Mouse (Mus musculus) heart, embryonic 16.5 days (tissue): ENCODE results near the gene Antxr2. TPM values are rescaled to one million over a fixed set of nuclear protein-coding genes. Genes with fewer than 3 reads are reported as not detected.

Experiments used
- ATAC-seq: fragments of 200-750 bp; cut with Nextera tagmentation; replicated peaks from 2 replicates; pipeline ENCODE4 v1.8.0; 2017; ENCODE audit warnings: moderate number of reproducible peaks; ENCODE audit not compliant: insufficient read depth, low FRiP score; ENCODE audit errors: extremely low read depth
- H3K27ac ChIP-seq: fragments of 300-500 bp; sonication (generic); 2 replicates; pipeline ENCODE4 v1.5.1; 2014; ENCODE audit warnings: mild to moderate bottlenecking, low read length, control low read depth, moderate library complexity
- H3K27me3 ChIP-seq: fragments of 300-500 bp; sonication (generic); 2 replicates; pipeline ENCODE4 v1.6.1; 2014; ENCODE audit warnings: low read length, mixed read lengths; ENCODE audit not compliant: control insufficient read depth, insufficient read depth
- H3K36me3 ChIP-seq: fragments of 300-500 bp; sonication (generic); 2 replicates; pipeline ENCODE4 v1.6.1; 2014; ENCODE audit not compliant: control insufficient read depth, insufficient read depth
- H3K4me1 ChIP-seq: fragments of 300-500 bp; sonication (generic); 2 replicates; pipeline ENCODE4 v1.6.1; 2014; ENCODE audit warnings: low read length, mixed read lengths; ENCODE audit not compliant: control insufficient read depth, insufficient read depth
- H3K4me2 ChIP-seq: fragments of 300-500 bp; sonication (generic); 2 replicates; pipeline ENCODE4 v1.6.1; 2014; ENCODE audit warnings: low read depth, mild to moderate bottlenecking, control low read depth, low read length
- H3K4me3 ChIP-seq: fragments of 300-500 bp; sonication (generic); 2 replicates; pipeline ENCODE4 v1.5.1; 2014; ENCODE audit warnings: mild to moderate bottlenecking, control low read depth, low read length
- H3K9ac ChIP-seq: fragments of 300-500 bp; sonication (generic); 2 replicates; pipeline ENCODE4 v1.6.1; 2014; ENCODE audit warnings: low read length, control low read depth
- H3K9me3 ChIP-seq: fragments of 300-500 bp; sonication (generic); replicated peaks from 2 replicates; pipeline ENCODE4 v1.6.1; 2016; ENCODE audit warnings: low read length; ENCODE audit not compliant: control insufficient read depth
- WGBS: fragments of 180-500 bp; shearing (Covaris S2); extraction: QIAGEN DNeasy Blood & Tissue Kit; methylation state at CpG from one replicate; pipeline ENCODE4 v1.1.7; 2014; 5-methylcytosine and 5-hydroxymethylcytosine counted together
- polyA plus RNA-seq: library from polyadenylated mRNA; unstranded; fragments of >200 nt; fragmentation: Nextera tagmentation; extraction: Ambion mirVana; gene quantifications from 2 replicates; pipeline ENCODE4 v1.2.1, GENCODE M21; 2015

Gene Antxr2
- polyA plus RNA-seq, 1 experiment from 2014 or later: 58.2 TPM

DNA sequence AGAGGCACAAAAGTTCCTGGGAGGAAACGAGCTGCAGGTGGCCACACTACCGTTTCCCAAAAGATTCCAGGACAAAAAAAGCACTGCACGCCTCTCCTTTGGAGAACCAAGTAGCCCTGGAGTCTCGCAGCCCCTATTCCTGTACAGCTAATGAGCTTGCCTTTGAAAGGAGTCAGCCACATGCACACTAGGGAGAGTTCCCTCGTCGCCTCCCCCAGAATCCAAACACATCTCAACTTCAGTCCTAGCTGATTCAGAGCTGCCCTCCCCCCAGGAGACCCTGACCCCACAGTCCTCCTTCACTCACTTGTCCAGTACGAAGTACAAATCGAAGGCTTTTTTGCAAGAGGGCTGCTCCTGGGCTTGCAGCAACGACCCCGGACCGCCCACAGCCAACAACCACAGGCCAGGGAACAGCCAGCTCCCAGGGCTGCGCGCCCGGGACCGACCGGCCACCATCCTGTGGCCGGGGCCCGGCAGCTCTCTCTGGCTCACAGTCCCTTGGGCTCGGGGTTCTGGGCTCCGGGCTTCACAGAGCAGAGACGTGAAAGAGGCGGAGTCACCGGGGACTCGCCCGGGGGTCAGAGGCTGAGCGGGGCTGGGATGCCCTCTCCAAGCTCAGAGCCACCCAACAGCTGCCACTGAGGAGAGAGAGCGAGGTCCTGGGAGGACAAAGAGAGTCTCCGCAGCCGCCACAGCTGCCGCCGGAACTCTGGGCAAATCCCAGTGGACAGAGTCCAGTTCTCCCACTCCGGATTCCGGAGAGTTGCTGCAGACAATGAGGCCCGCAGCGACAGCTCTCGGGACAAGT lies 547 bp downstream of the Antxr2 start:
- ATAC-seq: peak; percentile 82
- peak overlapping the region; percentile 92 for H3K4me3 ChIP-seq
- WGBS: under 1% methylated on average over 35 of the region's 36 CpGs
- H3K27ac ChIP-seq: peak overlapping the region; percentile 98
- H3K9me3 ChIP-seq: no peaks in the 10 kb centered on the region
- peaks cover 13% of the 10 kb centered on the region for H3K36me3 ChIP-seq
- H3K4me1 ChIP-seq: peaks cover 7% of the 10 kb centered on the region
- H3K27me3 ChIP-seq: no peaks in the 10 kb centered on the region
- peak overlapping the region; percentile 96 for H3K9ac ChIP-seq
- peak overlapping the region; percentile 82 for H3K4me2 ChIP-seq

DNA sequence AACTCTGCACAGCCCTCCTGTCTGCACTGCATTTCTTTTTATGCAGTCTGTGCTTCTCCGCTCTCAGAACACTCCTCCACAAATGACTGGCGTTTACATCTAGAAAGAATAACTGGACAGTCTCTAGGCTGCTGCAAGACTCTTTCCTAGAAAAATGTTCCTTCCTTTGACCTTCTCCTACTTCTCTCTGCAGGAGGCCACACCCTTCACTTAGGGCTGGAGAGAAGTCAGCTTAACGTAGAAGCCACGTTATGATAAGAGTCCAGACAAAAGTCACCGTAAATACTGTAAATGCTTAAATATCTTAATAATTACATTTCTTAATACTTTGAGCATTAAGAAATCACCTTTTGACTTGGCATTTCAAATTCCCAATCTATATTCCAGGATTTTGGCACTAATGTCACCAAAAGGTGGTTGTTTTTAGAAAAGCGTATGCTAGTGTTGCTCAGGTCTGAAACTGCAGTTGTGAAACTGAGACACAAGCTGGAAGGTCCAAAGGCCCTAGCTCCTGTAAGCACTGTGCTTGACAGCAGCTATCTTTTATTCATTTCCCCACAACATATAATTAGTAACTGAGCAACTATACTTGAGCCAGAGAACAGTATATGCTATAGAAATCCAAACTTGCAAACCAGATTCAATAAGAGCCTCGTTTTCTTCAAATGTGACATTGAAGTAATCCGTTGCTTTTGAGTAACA lies 3.0 kb downstream of the Antxr2 start:
- H3K27me3 ChIP-seq: no peaks in the 10 kb centered on the region
- peak overlapping the region; percentile 66 for H3K9ac ChIP-seq
- 32% methylated on average over 8 of the region's 8 CpGs for WGBS
- H3K4me2 ChIP-seq: peak overlapping the region; percentile 82
- no peaks in the 10 kb centered on the region for H3K9me3 ChIP-seq
- H3K36me3 ChIP-seq: peaks cover 20% of the 10 kb centered on the region
- H3K4me3 ChIP-seq: peak overlapping the region; percentile 92
- H3K27ac ChIP-seq: peak overlapping the region; percentile 89
- H3K4me1 ChIP-seq: peaks cover 7% of the 10 kb centered on the region
- ATAC-seq: no peak

DNA sequence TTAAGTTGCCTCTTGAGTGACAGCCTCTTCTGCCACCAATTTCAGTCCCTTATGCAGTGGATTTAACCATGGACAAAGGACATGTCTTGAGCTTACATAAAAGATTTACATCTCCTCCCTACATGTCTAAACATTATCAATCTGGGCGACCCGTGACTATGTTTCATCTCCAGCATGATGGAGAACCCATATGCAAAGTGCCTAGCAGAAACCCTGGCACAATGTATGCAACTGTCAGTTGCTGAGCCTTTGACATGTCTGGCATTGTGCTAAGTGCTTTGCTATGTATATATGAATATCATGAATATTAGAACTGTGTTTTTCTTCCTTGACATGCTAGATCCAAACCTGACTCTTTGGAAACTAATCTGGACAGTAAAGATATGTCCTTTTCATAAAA lies 4.9 kb downstream of the Antxr2 start:
- no peaks in the 10 kb centered on the region for H3K9me3 ChIP-seq
- H3K4me1 ChIP-seq: peaks cover 5% of the 10 kb centered on the region
- H3K4me2 ChIP-seq: no peak overlapping the region
- H3K27ac ChIP-seq: no peak overlapping the region
- no peaks in the 10 kb centered on the region for H3K27me3 ChIP-seq
- 91% methylated on average over 2 of the region's 2 CpGs for WGBS
- no peak overlapping the region for H3K9ac ChIP-seq
- H3K4me3 ChIP-seq: no peak overlapping the region
- peaks cover 20% of the 10 kb centered on the region for H3K36me3 ChIP-seq
- ATAC-seq: no peak

- no peak for ATAC-seq
- peaks cover 30% of the 10 kb centered on the region for H3K36me3 ChIP-seq
- WGBS: 92% methylated on average over 2 of the region's 2 CpGs
These were observed 6.3 kb downstream of the Antxr2 start for GRCm38 (mm10) chr5:98024545-98024944.

GRCm38 (mm10) chr5:98021518-98021917 lies 9.3 kb downstream of the Antxr2 start:
- H3K36me3 ChIP-seq: peaks cover 27% of the 10 kb centered on the region
- WGBS: 93% methylated on average over 4 of the region's 4 CpGs

More at GRCm38 (mm10) chr5:98024545-98024944, 6.3 kb downstream of the Antxr2 start:
- H3K4me2 ChIP-seq: no peak overlapping the region
- no peaks in the 10 kb centered on the region for H3K9me3 ChIP-seq
- H3K4me3 ChIP-seq: no peak overlapping the region
- H3K27ac ChIP-seq: no peak overlapping the region
- H3K27me3 ChIP-seq: no peaks in the 10 kb centered on the region
- H3K9ac ChIP-seq: no peak overlapping the region
- H3K4me1 ChIP-seq: peaks cover 5% of the 10 kb centered on the region

DNA sequence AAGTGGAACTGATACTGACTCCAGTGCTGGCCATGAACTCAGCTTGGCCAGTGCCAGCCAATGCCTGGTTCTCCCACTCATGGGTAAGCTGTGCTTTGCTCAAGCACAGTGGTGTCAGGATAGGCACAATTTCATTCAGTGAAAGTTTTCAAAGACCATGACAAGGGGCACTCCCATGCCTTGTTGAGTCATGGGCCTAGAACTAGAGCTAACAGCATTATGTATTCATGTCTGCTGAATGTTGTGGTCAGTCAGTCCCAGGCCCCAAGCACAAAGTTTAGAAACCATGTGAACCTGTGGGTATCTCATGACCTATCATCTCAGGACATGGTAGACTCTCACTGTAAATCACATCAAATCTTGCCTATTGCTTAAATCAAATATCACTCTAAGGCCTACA lies 10.2 kb downstream of the Antxr2 start:
- Histone ChIP-seq H3K27ac (no peak overlapping the region), H3K36me3 (peaks cover 23% of the 10 kb centered on the region), H3K9ac (no peak overlapping the region), H3K27me3 (no peaks in the 10 kb centered on the region), H3K4me2 (no peak overlapping the region), H3K9me3 (no peaks in the 10 kb centered on the region), H3K4me1 (peaks cover 20% of the 10 kb centered on the region), H3K4me3 (no peak overlapping the region)
- no peak for ATAC-seq

More at GRCm38 (mm10) chr5:98021518-98021917, 9.3 kb downstream of the Antxr2 start:
- Histone ChIP-seq H3K9ac (no peak overlapping the region), H3K9me3 (no peaks in the 10 kb centered on the region), H3K27ac (no peak overlapping the region), H3K4me3 (no peak overlapping the region), H3K4me1 (peaks cover 16% of the 10 kb centered on the region), H3K27me3 (no peaks in the 10 kb centered on the region), H3K4me2 (no peak overlapping the region)
- no peak for ATAC-seq

GRCm38 (mm10) chr5:98019396-98019795 lies 11.4 kb downstream of the Antxr2 start:
- no peak overlapping the region for H3K27ac ChIP-seq
- H3K4me3 ChIP-seq: no peak overlapping the region
- no peak overlapping the region for H3K4me2 ChIP-seq
- H3K4me1 ChIP-seq: peaks cover 20% of the 10 kb centered on the region
- H3K36me3 ChIP-seq: peaks cover 19% of the 10 kb centered on the region
- H3K9ac ChIP-seq: no peak overlapping the region
- WGBS: 64% methylated on average over 1 of the region's 1 CpGs
- no peaks in the 10 kb centered on the region for H3K27me3 ChIP-seq
- no peaks in the 10 kb centered on the region for H3K9me3 ChIP-seq
- ATAC-seq: no peak

DNA sequence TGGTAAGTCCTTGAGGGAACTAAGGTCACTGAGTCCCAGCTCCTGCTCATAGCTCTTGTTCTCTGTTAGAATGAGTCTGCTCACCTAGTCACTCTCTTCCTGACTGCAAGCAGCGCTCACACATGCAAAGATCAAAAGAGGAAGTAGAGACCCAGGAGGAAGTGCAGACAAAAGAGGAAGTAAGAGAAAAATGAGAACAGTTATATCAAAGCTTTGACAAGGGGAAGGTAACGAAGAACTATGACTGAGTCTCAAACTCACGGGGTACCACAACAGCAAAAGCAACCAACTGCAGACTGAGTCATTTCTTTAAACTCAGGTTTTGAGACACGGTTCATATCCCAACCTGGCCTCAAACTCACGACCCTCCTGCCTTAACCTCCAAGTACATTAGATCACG lies 12.7 kb downstream of the Antxr2 start:
- Histone ChIP-seq H3K9me3 (no peaks in the 10 kb centered on the region), H3K9ac (no peak overlapping the region), H3K27ac (0 out of 2 replicates have a peak overlapping the region, but pooled peaks have one; percentile 3), H3K4me2 (no peak overlapping the region), H3K27me3 (no peaks in the 10 kb centered on the region), H3K36me3 (peaks cover 15% of the 10 kb centered on the region), H3K4me3 (no peak overlapping the region), H3K4me1 (peaks cover 20% of the 10 kb centered on the region)
- WGBS: 74% methylated on average over 6 of the region's 6 CpGs
- no peak; the same call in 1 of the 2 replicates for ATAC-seq
